Mouse (Mus musculus): ENCODE data around the gene Ankrd52.

The Ankrd52 gene

GRCm38 (mm10) chr10:128401056-128401455, 24.1 kb downstream of the Ankrd52 start, which contains the start of gene Slc39a5:
Gene Slc39a5, minus strand, starts transcription at chr10:128401229.
- DNase-seq (ENCODE audit: low spot score): no peak

- no peak for DNase-seq (ENCODE audit: low spot score)
Measured at GRCm38 (mm10) chr10:128401638-128402037, 24.7 kb downstream of the Ankrd52 start.

GRCm38 (mm10) chr10:128403931-128404330, 27.0 kb downstream of the Ankrd52 start:
- no peak for DNase-seq (ENCODE audit: low spot score)

- no peak for DNase-seq (ENCODE audit: low spot score)
Measured at GRCm38 (mm10) chr10:128408591-128409535, 31.9 kb downstream of the Ankrd52 start.

GRCm38 (mm10) chr10:128409692-128410559, 33.0 kb downstream of the Ankrd52 start:
- DNase-seq (ENCODE audit: low spot score): peak; percentile 99

GRCm38 (mm10) chr10:128410560-128410845, 33.6 kb downstream of the Ankrd52 start:
- no peak for DNase-seq (ENCODE audit: low spot score)

- DNase-seq (ENCODE audit: low spot score): peak; percentile 93
Measured at GRCm38 (mm10) chr10:128411211-128412054, 34.5 kb downstream of the Ankrd52 start, which contains the start of the genes Nabp2 and Rnf41. Gene Nabp2, minus strand, starts transcription at chr10:128411492. Gene Rnf41, plus strand, starts transcription at chr10:128411657.

- DNase-seq (ENCODE audit: low spot score): no peak
Measured at GRCm38 (mm10) chr10:128412055-128412381, 35.1 kb downstream of the Ankrd52 start.

- no peak for DNase-seq (ENCODE audit: low spot score)
Measured at GRCm38 (mm10) chr10:128412558-128412957, 35.6 kb downstream of the Ankrd52 start.

GRCm38 (mm10) chr10:128413076-128413475, 36.2 kb downstream of the Ankrd52 start:
- no peak for DNase-seq (ENCODE audit: low spot score)

- no peak for DNase-seq (ENCODE audit: low spot score)
Measured at GRCm38 (mm10) chr10:128414848-128415247, 37.9 kb downstream of the Ankrd52 start.

GRCm38 (mm10) chr10:128422426-128422825, 45.5 kb downstream of the Ankrd52 start:
- no peak for DNase-seq (ENCODE audit: low spot score)

- no peak for DNase-seq (ENCODE audit: low spot score)
Measured at GRCm38 (mm10) chr10:128424604-128425003, 47.7 kb downstream of the Ankrd52 start.

GRCm38 (mm10) chr10:128425260-128425659, 48.3 kb downstream of the Ankrd52 start:
- DNase-seq (ENCODE audit: low spot score): no peak

GRCm38 (mm10) chr10:128429052-128429451, 52.1 kb downstream of the Ankrd52 start:
- DNase-seq (ENCODE audit: low spot score): no peak

GRCm38 (mm10) chr10:128429454-128429853, 52.5 kb downstream of the Ankrd52 start:
- DNase-seq (ENCODE audit: low spot score): no peak

GRCm38 (mm10) chr10:128433417-128433816, 56.5 kb downstream of the Ankrd52 start:
- no peak for DNase-seq (ENCODE audit: low spot score)

GRCm38 (mm10) chr10:128434681-128435080, 57.8 kb downstream of the Ankrd52 start:
- no peak for DNase-seq (ENCODE audit: low spot score)

GRCm38 (mm10) chr10:128435186-128435823, 58.4 kb downstream of the Ankrd52 start:
- DNase-seq (ENCODE audit: low spot score): no peak

GRCm38 (mm10) chr10:128435873-128436272, 59.0 kb downstream of the Ankrd52 start:
- no peak for DNase-seq (ENCODE audit: low spot score)

- no peak for DNase-seq (ENCODE audit: low spot score)
Measured at GRCm38 (mm10) chr10:128436376-128436775, 59.5 kb downstream of the Ankrd52 start.
